Mouse (Mus musculus): Measurements from ENCODE around the gene Slc25a21. TPM values are rescaled to one million over a fixed set of nuclear protein-coding genes. Genes with fewer than 3 reads are reported as not detected.

Gene Slc25a21
- polyA plus RNA-seq, 1 experiment, result 5.0 TPM

DNA sequence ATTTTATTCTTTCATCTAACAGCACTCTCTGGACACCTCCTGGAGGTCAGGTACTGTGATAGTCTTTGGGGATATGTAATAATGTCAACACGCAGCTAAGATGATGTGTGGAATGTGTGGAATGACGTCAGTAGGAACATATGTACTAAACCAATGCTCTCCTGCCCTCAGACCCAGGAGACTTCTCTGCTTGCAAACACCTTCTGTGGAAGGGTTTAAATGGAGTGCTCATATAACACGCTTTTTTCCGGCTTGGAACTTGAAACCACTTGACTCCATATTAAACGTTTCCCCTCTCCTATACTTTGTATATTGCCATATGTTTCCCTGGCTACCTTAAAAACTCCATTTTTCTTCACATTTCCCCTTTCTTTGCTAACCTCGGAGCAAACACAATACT is 279.1 kb downstream of the Slc25a21 start:
- Histone ChIP-seq H3K4me1 (ENCODE audit: control insufficient read depth, insufficient read depth, low read length) (no peaks in the 10 kb centered on the region), H3K4me3 (ENCODE audit: insufficient read depth, low read depth, low read length) (no peak overlapping the region), H3K36me3 (ENCODE audit: control insufficient read depth, insufficient read depth, low read length) (no peaks in the 10 kb centered on the region), H3K27ac (ENCODE audit: insufficient read depth, low read depth, low read length) (no peak overlapping the region), H3K27me3 (replicated peaks; ENCODE audit: control insufficient read depth, insufficient read depth, low read length) (no peaks in the 10 kb centered on the region)
- no peak for DNase-seq
- 77% methylated on average over 6 of the region's 6 CpGs for WGBS
- TF ChIP-seq POLR2A (IDR thresholded peaks at IDR 0.05; ENCODE audit: low read depth, low read length) (no peak), CTCF (conservative IDR thresholded peaks at IDR 0.05; ENCODE audit: insufficient read depth, insufficient read length, low read depth, low read length) (no peak)

DNA sequence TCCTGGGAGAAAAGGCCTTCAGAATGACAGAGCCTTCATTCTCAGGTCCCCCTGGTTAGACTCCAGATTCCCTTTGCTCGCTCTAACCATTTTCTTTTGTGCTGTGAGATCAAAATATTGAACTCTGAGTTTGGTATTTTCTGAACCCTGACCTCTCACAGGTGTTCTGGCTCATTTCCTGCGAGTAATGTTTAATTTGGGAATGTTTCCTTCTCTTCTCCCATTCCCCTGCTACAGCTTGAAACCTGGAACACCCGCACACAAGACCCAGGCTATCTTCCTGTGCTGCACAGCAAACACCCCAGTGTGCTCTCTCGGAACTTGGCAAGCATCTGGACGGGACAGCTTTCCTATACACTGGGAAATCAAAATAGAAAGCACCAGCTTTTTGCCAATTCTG is 290.8 kb downstream of the Slc25a21 start:
- TF ChIP-seq CTCF (conservative IDR thresholded peaks at IDR 0.05; ENCODE audit: insufficient read depth, insufficient read length, low read depth, low read length), result no peak
- no peak for TF ChIP-seq POLR2A (IDR thresholded peaks at IDR 0.05; ENCODE audit: low read depth, low read length)
- 22% methylated on average over 5 of the region's 5 CpGs for WGBS
- no peaks in the 10 kb centered on the region for H3K36me3 ChIP-seq (ENCODE audit: control insufficient read depth, insufficient read depth, low read length)
- H3K4me3 ChIP-seq (ENCODE audit: insufficient read depth, low read depth, low read length), result no peak overlapping the region
- H3K27ac ChIP-seq (ENCODE audit: insufficient read depth, low read depth, low read length), result peak overlapping the region; percentile 100
- peaks cover 10% of the 10 kb centered on the region; the same call in 1 of the 2 replicates for H3K4me1 ChIP-seq (ENCODE audit: control insufficient read depth, insufficient read depth, low read length)
- no peaks in the 10 kb centered on the region for H3K27me3 ChIP-seq (replicated peaks; ENCODE audit: control insufficient read depth, insufficient read depth, low read length)
- peak; percentile 88 for DNase-seq

- 21% methylated on average over 9 of the region's 9 CpGs for WGBS
- Histone ChIP-seq H3K36me3 (ENCODE audit: control insufficient read depth, insufficient read depth, low read length) (no peaks in the 10 kb centered on the region), H3K4me1 (ENCODE audit: control insufficient read depth, insufficient read depth, low read length) (peaks cover 10% of the 10 kb centered on the region; the same call in 1 of the 2 replicates), H3K27me3 (replicated peaks; ENCODE audit: control insufficient read depth, insufficient read depth, low read length) (no peaks in the 10 kb centered on the region), H3K27ac (ENCODE audit: insufficient read depth, low read depth, low read length) (peak overlapping the region; percentile 100), H3K4me3 (ENCODE audit: insufficient read depth, low read depth, low read length) (no peak overlapping the region)
- no peak for TF ChIP-seq POLR2A (IDR thresholded peaks at IDR 0.05; ENCODE audit: low read depth, low read length)
- TF ChIP-seq CTCF (conservative IDR thresholded peaks at IDR 0.05; ENCODE audit: insufficient read depth, insufficient read length, low read depth, low read length), result no peak
- DNase-seq, result peak; percentile 87
Measured at GRCm38 (mm10) chr12:56905652-56906305, 291.5 kb downstream of the Slc25a21 start.

DNA sequence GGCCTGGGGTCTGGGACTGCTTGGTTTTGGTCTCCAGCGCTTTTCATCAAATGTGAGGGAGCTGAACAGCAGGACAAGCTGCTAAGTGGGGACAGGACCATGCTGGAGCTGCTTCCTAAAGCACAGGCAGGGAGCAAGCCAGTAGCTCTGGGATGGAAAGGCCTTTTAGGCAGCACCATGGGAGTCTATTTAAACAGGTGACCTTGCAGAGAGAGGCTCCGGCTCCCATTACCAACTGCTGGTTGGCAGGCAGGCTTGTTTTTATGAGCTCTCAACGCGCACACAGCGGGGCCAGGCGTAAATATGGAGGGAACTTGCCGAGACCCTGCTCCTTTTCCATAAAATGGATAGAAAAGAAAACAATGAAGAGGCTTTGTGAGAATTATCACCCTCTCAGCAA is 292.1 kb downstream of the Slc25a21 start:
- 37% methylated on average over 7 of the region's 7 CpGs for WGBS
- Histone ChIP-seq H3K27me3 (replicated peaks; ENCODE audit: control insufficient read depth, insufficient read depth, low read length) (no peaks in the 10 kb centered on the region), H3K4me1 (ENCODE audit: control insufficient read depth, insufficient read depth, low read length) (peaks cover 10% of the 10 kb centered on the region; the same call in 1 of the 2 replicates), H3K36me3 (ENCODE audit: control insufficient read depth, insufficient read depth, low read length) (no peaks in the 10 kb centered on the region), H3K4me3 (ENCODE audit: insufficient read depth, low read depth, low read length) (no peak overlapping the region), H3K27ac (ENCODE audit: insufficient read depth, low read depth, low read length) (peak overlapping the region; percentile 100)
- DNase-seq, result no peak
- TF ChIP-seq CTCF (conservative IDR thresholded peaks at IDR 0.05; ENCODE audit: insufficient read depth, insufficient read length, low read depth, low read length) (no peak), POLR2A (IDR thresholded peaks at IDR 0.05; ENCODE audit: low read depth, low read length) (no peak)

GRCm38 (mm10) chr12:56902774-56903456 is 294.4 kb downstream of the Slc25a21 start:
- no peak for DNase-seq
- no peak overlapping the region for H3K27ac ChIP-seq (ENCODE audit: insufficient read depth, low read depth, low read length)
- H3K27me3 ChIP-seq (replicated peaks; ENCODE audit: control insufficient read depth, insufficient read depth, low read length), result no peaks in the 10 kb centered on the region
- TF ChIP-seq CTCF (conservative IDR thresholded peaks at IDR 0.05; ENCODE audit: insufficient read depth, insufficient read length, low read depth, low read length) (no peak), POLR2A (IDR thresholded peaks at IDR 0.05; ENCODE audit: low read depth, low read length) (no peak)
- H3K4me1 ChIP-seq (ENCODE audit: control insufficient read depth, insufficient read depth, low read length), result peaks cover 17% of the 10 kb centered on the region; the same call in 1 of the 2 replicates
- no peak overlapping the region for H3K4me3 ChIP-seq (ENCODE audit: insufficient read depth, low read depth, low read length)
- WGBS, result 73% methylated on average over 8 of the region's 8 CpGs
- no peaks in the 10 kb centered on the region for H3K36me3 ChIP-seq (ENCODE audit: control insufficient read depth, insufficient read depth, low read length)

- WGBS, result 61% methylated on average over 8 of the region's 8 CpGs
- DNase-seq, result peak; percentile 45
- H3K36me3 ChIP-seq (ENCODE audit: control insufficient read depth, insufficient read depth, low read length), result no peaks in the 10 kb centered on the region
- TF ChIP-seq CTCF (conservative IDR thresholded peaks at IDR 0.05; ENCODE audit: insufficient read depth, insufficient read length, low read depth, low read length), result no peak
- no peak for TF ChIP-seq POLR2A (IDR thresholded peaks at IDR 0.05; ENCODE audit: low read depth, low read length)
- H3K27ac ChIP-seq (ENCODE audit: insufficient read depth, low read depth, low read length), result peak overlapping the region; percentile 93
- H3K27me3 ChIP-seq (replicated peaks; ENCODE audit: control insufficient read depth, insufficient read depth, low read length), result no peaks in the 10 kb centered on the region
- peaks cover 13% of the 10 kb centered on the region for H3K4me1 ChIP-seq (ENCODE audit: control insufficient read depth, insufficient read depth, low read length)
- H3K4me3 ChIP-seq (ENCODE audit: insufficient read depth, low read depth, low read length), result peak overlapping the region; percentile 25; the same call in 1 of the 2 replicates
Measured at GRCm38 (mm10) chr12:56897976-56898375, 299.3 kb downstream of the Slc25a21 start.

DNA sequence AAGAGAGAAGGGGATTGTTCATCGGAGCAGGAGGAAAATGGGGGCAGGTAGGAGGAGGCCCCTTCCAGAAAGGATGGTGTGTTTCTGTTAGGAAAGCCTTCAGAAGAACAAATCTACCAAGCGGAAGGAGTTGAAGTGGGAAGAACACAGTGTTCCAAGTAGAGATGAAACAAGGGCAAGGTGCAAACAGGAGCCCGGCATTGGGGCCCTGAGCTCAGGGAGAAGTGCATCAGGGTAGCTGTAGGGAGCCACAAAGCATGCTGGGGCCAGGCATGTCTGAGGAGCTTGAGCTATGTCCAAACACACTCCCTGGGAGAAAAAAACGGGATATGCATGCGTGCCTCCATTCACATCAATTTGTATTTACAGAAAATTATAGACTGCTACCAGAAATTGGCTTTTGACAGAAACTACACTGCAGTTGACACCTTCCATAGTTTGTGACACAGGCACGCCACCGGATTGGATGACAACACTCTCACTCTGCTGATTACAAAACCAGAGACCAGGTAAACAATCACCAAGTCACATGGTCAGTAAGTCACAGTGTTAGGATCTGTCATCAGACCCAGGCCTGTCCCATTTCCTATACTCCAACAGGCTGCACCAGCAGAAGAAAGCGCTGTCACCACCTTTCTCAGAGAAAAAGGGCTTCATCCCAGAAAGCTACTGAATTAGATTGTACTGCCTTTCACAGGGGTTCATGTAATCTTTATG is 299.9 kb downstream of the Slc25a21 start:
- peak; percentile 70 for DNase-seq
- TF ChIP-seq CTCF (conservative IDR thresholded peaks at IDR 0.05; ENCODE audit: insufficient read depth, insufficient read length, low read depth, low read length), result no peak
- TF ChIP-seq POLR2A (IDR thresholded peaks at IDR 0.05; ENCODE audit: low read depth, low read length), result no peak
- 63% methylated on average over 8 of the region's 8 CpGs for WGBS
- Histone ChIP-seq H3K4me1 (ENCODE audit: control insufficient read depth, insufficient read depth, low read length) (peaks cover 13% of the 10 kb centered on the region), H3K27me3 (replicated peaks; ENCODE audit: control insufficient read depth, insufficient read depth, low read length) (no peaks in the 10 kb centered on the region), H3K4me3 (ENCODE audit: insufficient read depth, low read depth, low read length) (no peak overlapping the region), H3K36me3 (ENCODE audit: control insufficient read depth, insufficient read depth, low read length) (no peaks in the 10 kb centered on the region), H3K27ac (ENCODE audit: insufficient read depth, low read depth, low read length) (peak overlapping the region; percentile 93)

Measured in kidney, adult 2 months (tissue).